Mouse (Mus musculus) layer of hippocampus, adult 9-10 months (tissue): ENCODE measurements around the gene Pced1b.
"Not testable (repeated sequence)": the region's sequence is repeated elsewhere in the genome, so short reads cannot be mapped to it uniquely, and the experiment has no call there.

Source experiments
- DNase-seq: peaks from one replicate; pipeline ENCODE4 v3.0.0; 2022; ENCODE audit warnings: low spot score

The Pced1b gene

DNA sequence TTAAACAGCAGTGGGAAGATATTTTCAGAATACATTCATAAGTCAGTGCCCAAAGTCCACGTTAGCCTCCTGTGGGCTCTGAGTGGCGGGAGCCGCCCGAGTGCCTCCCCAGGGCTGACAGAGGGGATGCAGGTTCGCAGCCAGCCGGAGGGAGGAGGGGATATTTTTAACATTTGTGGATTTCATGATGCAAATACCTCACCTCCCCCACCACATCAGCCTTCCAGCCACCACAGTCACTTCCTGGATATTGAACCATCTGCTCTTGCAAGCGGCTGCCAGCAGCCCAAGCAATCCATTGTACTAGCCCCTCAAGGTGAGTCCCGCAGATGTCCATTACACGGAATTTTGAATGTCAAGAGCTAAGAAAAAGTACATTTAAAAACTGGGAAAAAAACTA lies 95.4 kb downstream of the Pced1b start:
- no peak for DNase-seq

DNA sequence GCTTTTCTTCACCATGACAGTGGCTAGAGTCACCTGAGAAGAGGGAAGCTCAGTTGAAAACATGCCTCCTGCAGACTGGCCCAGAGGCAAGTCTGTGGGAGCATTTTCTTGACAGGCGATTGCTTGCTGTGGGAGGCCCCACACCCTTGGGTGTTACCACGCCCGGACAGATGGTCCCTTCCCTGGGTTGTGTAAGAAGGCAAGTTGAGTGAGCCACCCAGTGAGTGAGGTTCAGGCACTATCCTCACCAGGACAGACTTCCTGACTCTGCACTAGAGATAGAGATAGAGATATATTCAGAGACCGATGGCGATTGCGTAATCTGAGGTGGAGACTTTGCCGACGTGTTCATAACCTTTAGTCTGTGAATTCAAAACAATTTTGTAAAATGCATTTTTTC lies 96.0 kb downstream of the Pced1b start:
- DNase-seq: no peak

DNA sequence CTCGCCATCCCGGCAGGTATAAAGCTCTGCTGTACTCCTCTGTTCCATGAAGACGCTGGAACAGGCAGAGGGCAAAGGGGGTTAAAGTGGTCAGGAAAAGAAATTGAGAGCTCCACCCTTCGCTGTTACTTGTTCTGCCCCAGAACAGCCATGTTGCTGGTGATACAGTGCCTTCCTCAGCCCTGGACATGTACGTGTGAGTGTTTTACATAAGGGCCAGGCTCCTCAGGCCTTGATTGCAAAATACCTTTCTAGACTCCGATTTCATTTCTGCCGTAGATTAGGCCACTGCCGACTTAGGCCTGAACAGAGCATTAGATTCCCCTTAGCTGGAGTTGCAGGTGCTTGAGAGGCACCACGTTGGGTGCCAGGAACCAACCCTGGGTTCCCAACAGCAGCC lies 97.0 kb downstream of the Pced1b start:
- no peak for DNase-seq

DNA sequence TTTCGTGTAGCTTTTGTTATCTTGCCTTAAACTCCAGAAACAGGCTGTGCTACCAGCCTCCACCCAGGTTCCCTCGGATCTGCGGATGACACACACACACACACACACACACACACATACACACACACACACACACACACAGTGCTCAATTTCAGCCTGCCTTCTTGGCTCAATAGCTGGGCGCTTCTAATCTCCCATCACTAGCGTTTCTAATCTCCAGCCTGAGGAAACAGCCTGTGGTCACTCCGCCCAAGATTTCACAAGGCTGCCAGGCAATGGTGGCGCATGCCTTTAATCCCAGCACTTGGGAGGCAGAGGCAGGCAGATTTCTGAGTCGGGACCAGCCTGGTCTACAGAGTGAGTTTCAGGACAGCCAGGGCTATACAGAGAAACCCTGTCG lies 98.2 kb downstream of the Pced1b start:
- no peak for DNase-seq

DNA sequence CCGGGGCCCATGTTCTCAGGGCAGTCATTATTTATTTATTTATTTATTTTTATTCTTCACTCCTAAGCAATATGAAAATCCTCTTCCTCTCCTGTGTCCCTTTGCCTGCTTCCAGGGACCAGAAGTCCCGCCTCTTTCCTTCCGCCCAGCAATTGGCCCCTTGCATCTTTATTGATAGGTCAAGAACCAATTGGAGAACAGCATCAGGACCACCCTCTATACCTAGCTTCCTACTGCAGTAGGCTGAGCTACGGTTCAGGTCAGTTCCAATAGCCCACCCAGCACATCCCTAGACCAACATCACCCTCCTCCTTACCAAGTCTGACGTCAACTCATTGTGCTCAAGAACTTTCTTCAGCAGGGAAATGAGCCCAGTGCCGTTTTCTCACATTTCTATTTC lies 99.0 kb downstream of the Pced1b start:
- DNase-seq: no peak

DNA sequence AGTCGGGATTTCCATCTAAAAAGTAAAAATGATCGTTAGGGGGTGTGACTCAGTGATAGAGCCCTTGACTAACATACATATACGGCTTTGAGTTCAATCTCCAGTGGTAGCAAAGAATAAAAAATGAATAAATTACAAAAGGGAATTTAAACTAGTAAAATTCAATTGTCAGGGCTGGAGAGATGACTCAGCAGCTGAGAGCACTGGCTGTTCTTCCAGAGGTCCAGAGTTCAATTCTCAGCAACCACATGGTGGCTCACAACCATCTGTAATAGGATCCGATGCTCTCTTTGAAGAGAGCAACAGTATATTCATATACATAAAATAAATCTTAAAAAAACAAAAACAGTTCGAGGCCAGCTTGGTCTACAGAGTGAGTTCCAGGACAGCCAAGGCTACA lies 99.5 kb downstream of the Pced1b start:
- DNase-seq: no peak

DNA sequence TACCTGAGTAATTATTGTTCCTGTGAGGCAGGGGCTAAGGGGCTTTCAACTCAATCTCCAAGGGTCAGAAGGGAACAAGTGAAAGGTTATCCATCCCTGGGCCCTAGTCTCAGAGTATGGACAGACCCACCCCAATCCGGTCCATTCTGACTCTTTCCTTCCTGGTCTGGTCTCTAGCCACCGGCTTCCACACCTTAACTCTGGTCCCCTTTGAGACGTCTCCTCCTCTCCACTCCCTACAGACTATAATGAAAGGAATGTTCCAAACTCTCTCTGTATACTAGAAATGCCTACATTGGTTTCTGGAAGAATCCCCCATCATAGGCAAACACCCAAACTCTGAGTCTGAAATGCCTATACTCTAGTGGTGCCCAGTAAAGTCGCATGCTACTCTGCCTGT lies 100.0 kb downstream of the Pced1b start:
- DNase-seq: no peak

DNA sequence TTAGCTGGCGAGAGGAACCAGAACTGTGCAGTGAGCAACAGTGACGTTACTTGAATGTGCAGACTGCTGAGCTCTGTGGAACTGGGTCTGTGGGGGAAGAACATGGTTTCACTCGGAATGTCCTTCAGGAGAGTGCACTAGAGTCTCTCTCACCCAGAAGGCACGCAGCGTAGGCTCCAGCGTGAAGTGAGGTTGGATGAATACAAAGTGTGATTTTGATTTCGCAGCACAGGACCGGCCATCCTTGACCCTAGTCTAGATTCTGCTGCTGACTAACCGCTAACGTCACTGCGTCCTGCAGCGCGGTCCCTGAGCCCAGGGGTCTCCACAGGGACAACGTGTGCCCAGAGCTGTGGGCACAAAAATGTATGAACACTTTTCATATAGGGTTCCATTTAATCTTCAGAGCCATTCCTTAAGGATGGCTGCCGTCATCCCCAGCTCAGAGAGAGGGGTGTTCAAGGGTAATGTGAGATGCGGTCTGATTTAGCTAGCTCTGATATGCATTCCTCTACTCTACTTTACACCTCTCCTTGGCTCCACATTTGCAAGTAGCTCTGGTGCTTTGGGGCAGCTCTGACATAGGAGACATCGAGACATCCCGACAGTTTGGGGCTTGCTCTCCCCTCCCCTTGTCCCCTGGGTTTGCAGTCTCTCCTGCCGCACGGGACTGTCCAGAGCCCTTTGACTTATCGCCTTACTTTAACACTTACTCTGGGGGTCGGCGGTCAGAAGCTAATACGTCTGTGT lies 101.8 kb downstream of the Pced1b start:
- DNase-seq: no peak

DNA sequence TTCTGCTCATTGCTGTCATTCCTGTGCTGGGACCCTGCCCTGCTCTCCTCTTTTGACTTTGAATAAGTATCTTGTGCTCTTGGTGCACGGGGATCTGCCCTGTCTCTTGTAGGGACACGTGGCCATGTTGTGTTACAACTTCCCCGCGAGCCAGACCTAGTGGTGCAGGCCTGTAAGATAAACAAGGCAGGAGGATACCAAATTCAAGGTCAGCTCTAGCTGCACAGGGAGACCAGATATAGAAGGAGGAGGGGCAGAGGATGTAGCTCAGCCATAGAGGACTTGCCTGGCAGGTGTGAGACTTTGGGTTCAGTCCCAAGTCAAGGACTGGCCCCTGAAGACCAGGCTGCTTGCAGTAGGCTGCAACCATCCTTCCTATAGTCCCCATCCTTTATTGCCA lies 103.6 kb downstream of the Pced1b start:
- DNase-seq: no peak

DNA sequence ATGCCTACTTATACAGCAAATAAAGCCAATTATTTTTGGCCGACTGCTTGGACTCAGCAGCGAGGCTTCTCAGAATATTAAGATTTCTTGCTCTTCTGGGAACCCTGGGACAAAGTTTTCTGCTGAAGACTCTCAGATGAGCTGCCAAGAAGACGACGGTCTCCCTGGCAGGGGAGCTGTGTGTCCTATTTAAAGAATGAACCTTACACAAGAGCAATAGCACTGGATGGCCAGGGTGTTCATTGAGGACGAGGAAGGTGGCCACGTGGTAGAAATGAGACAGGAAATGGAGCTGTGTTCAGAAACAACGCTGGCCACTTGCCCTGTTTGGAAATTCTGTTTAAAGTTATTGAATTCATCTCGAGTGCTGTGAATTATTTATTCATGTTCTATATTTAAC lies 104.1 kb downstream of the Pced1b start:
- peak; percentile 9 for DNase-seq

DNA sequence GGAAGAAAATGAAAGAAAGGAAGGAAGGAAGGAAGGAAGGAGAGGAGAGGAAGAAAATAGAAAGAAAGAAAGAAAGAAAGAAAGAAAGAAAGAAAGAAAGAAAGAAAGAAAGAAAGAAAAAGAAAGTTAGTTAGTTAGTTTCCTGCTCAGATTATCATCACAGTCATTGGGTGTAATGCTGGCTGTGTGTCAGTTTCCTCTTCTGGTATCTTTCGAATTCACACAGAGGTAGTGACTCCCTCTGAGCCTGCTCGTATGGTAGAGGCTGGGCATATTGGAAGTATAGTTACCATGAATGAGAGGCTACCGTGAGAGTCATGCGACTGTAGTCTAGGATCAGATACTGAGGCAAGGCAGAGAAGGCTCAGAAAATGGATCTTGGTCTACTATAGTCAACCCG lies 104.8 kb downstream of the Pced1b start:
- no peak for DNase-seq

DNA sequence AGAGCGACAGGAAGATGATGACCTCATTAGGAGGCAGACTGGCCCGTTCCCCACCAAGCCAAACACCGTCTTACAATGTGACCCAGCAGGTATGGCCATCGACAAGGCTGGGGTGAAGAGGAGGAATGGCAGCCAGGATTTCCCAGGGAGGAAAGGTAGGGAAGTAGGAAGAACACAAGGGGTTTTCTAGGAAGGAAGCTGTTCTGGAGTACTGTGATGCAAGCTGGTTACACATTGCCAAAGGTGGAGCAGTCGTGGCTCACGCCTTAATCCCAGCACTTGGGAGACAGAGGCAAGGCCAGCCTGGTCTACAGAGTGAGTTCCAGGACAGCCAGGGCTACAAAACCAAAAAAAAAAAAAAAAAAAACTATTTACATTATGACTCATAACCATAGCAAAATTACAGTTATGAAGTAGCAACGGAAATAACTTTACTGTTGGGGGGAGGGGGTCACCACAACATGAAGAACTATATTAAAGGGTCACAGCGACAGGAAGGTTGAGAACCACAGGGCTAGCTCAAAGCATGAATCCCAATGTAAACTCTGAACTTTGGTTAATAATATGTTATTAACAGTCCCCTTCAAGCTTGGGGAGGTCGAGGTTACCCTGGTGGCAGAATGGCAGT lies 108.9 kb downstream of the Pced1b start:
- no peak for DNase-seq

DNA sequence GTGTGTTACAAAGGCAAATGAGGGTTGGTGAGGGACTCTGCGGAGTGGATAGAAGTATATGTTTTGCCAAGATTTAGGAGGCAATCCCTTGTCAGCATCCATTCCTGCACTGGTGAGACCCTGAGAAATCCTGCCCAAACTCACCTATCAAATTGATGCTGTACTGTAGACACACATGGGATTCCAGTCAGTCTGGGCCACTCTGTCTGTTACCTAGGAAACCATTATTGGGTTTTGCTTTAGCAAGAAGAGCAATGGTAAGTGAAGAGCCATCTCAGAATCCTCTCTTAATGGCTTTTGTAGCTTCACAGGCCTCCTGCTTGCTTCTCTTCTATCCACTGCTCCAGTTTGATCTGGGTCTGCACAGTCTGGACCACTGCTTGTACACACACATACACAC lies 110.1 kb downstream of the Pced1b start:
- no peak for DNase-seq

DNA sequence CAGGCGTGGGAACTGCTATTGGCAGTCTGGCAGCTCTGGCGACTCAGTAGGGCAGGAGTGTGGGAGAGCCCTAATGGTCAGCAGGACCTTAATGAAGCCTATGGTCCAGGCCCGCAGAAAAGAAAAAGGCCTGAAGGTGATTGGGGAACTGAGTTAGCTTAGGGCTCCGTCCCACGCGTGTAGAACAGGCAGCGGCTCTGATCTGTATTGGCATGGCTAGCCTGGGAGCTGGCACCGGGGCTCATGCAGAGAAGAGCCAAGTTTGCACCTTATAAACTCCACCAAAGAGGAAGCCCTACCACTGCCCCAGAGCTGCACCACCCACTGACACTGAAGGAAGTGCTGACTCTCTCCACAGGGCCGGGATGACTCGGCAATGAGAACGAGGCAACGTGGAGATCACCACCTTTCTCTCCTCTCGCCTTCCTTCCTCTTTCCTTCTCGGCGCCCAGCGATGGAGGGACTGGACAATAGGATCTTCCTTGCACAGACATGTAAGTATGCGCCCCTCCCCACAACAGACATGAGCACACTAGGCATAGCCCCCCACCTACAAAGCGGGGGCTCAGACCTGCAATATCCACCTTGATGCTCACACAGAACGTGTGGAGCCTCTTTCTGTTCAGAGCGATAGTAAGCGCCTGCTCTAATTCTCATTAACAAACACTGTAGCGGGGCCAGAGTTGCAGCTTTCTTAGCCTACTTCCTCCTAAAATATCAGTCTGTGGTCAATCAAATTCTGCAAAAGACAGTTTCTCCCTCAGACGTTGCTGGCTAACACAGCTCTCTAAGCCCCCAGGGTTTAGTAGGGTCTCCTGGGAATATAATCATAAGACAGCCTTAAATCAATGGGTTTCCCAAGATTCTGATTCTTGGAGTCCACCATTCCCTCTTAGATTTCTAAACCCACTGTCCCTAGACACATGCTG lies 114.2 kb downstream of the Pced1b start:
- DNase-seq: no peak

DNA sequence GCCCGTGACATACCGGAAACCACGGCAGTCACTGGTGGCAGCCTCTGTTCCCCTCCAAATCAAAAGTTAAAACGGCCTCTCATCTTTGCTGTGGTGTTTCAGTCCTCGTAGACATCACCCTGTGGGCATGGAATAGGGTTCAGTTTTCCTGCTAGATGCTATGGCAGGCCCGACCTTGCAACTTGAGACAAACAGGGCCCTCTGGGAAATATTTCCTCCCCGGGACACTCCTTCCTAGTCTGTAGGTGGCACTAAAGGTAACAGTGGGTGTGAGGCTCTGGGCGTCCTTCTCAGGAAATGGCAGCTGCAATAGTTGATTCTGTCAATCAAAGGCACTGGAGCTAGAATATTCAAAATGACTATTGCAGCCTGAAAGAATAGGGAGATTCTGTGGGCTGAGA lies 114.9 kb downstream of the Pced1b start:
- DNase-seq: no peak

DNA sequence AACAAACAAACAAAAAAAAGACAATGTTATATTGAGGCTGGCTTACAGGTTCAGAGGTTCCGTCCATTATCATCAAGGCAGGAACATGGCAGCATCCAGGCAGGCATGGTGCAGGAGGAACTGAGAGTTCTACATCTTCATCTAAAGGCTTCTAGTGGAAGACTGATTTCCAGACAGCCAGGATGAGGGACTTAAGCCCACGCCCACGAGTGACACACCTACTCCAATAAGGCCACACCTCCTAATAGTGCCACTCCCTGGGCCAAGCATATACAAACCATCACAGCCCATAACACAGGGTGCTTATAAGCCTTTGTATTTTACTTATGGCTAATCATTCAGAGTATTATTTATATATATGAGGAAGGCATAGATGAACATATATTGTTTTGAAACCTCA lies 117.4 kb downstream of the Pced1b start:
- DNase-seq: not testable (repeated sequence)

DNA sequence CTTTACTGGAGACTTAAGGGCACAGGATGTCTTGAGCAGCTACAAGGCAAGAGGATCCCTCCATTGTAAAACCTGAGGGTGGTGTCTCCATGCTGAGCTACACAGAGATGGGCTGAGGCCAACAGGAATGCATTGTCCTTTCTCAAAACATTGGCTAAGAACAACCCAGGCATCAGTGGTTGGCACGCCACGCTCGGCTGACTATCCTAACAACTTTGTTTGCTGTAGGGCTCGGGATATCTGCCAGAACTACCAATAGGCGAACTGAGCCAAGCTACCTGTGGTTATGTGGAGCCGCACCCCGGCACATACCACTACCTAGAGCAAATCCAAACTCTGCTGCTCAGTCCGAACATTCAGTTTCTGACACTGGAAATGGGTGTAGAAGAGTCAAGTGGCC lies 118.1 kb downstream of the Pced1b start:
- DNase-seq: no peak

DNA sequence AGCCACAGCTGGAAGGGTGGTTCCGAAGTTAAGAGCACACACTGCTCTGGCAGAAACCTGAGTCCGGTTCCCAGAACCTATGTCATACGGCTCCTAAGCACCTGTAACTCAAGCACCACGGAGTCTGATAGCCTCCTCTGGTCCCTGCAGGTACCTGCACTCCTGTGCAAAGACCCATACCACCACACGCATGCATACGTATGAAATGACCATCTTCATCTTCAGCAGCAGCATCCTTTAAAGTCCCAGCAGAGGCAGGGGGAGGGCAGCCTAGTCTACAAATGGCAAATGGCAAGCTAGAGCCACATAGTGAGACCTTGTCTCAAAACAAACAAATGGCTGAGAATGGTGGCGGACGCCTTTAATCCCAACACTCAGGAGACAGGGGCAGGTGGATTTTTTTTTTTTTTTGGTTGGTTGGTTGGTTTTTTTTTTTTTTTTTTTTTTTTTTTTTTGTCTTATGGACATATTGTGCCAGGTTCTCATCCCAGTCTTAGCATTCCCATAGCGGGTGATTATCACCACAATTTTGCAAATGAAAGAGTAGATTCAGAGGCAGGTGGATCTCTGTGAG lies 121.2 kb downstream of the Pced1b start:
- DNase-seq: no peak

DNA sequence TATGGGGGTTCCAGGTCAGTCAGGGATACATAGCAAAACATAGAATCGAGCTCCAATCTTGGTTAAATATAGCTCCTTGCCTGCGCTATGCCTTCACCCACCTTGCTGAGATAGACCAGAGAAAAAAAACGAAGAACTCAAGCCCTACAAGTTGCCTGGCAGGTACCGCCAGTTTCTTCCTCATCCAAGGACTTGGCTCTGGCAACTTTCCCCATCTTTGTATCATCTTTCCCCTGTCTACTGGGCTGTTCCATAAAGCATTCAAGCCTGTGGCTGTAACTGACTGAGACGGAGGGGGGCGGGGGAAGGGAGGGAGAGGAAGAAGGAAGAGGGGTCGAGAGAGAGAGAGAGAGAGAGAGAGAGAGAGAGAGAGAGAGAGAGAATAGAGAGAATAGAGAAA lies 121.7 kb downstream of the Pced1b start:
- DNase-seq: no peak

DNA sequence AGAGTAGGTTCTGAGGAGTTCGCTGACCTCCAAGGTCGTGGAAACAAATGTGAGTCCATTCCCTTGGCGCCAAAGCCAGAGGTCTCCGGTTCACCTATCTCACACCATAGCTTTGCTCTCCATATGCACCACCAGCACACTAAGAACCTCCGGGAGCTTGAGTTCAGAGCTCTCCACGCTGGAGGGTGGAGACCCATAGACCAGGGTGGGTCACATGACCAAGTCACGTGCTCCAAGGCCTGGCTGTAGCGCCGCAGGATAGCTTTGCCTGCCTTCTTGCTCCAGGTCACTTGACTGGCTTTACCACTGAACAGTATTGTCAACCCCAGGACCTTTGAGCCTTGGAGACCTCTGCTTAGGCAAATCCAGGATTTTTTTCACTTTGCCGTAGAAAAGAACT lies 122.2 kb downstream of the Pced1b start:
- no peak for DNase-seq

DNA sequence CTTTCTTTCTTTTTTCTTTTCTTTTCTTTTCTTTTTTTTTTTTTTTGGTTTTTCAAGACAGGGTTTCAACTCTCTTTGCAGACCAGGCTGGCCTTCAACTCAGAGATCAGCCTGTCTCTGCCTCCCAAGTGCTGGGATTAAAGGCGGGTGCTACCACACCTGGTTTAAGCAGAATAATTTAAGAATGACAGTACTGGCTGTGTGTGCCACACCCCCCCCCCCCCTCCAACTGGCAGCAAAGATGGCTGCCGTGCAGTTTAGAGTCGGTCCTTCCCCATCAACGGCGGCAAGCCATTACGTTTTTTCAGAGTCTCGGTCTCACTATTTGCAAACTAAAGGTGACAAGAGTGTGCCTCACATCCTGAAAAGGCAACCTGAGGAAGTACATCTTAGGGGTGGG lies 124.0 kb downstream of the Pced1b start:
- DNase-seq: no peak

DNA sequence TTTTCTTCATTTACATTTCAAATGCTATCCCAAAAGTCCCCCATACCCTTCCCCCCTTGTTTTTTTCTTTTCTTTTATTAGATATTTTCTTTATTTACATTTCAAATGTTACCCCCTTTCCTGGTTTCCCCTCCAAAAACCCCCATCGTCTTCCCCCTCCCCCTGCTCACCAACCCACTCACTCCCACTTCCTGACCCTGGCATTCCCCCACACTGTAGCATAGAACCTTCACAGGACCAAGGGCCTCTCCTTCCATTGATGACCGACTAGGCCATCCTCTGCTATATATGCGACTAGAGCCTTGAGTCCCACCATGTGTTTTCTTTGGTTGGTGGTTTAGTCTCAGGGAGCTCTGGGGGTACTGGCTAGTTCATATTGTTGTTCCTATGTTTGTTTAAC lies 125.1 kb downstream of the Pced1b start:
- DNase-seq: not testable (repeated sequence)
